Mouse (Mus musculus) cerebellum, adult (tissue): Measurements from ENCODE around the gene Ift81.

Source experiments
- ATAC-seq: cut with Nextera tagmentation; 2 replicates; pipeline ENCODE4 v1.9.2; 2017; ENCODE audit warnings: mild to moderate bottlenecking, moderate library complexity, mixed read lengths; ENCODE audit not compliant: insufficient number of reproducible peaks, low FRiP score, low TSS enrichment

The Ift81 gene

GRCm38 (mm10) chr5:122552638-122553037 is 61.7 kb downstream of the Ift81 start:
- ATAC-seq, result no peak

DNA sequence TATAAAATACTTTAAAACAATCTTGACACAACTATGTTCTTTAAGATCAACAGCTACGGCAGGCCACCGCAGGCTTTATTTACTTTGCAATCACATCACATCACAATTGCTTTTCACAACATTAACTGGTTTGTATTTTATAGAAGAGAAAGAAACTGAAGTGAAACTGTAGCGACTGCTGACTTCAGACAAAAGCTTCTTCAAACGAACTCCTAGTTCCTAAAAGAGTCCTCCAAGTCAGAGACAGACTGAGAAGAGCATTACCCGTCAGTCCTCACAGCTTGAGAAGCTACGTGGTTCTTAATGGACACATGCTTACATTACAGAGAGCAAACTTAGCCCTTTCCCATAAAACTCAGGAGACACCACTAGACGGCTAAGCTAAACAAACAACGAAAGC is 63.9 kb downstream of the Ift81 start:
- no peak for ATAC-seq

GRCm38 (mm10) chr5:122548671-122549070 is 65.6 kb downstream of the Ift81 start:
- ATAC-seq, result no peak

DNA sequence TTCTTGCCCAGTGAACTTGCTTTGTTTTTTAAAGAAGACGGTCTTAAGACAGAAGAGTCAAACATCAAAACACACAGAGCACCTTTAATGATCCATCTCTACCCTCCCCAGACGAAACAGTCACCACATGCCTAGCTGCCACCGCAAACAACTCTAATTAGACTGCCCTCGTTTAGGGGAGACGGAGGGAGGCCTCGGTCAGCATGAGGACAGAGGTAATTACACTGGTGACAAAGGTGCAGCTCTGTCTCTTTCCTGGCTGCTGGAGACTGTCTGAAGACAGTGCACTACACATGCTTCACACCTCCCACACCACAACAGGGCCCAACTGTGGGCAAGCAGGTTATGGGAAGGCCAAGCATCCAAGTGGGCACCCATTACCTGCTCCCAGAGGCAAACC is 66.5 kb downstream of the Ift81 start:
- ATAC-seq, result no peak

DNA sequence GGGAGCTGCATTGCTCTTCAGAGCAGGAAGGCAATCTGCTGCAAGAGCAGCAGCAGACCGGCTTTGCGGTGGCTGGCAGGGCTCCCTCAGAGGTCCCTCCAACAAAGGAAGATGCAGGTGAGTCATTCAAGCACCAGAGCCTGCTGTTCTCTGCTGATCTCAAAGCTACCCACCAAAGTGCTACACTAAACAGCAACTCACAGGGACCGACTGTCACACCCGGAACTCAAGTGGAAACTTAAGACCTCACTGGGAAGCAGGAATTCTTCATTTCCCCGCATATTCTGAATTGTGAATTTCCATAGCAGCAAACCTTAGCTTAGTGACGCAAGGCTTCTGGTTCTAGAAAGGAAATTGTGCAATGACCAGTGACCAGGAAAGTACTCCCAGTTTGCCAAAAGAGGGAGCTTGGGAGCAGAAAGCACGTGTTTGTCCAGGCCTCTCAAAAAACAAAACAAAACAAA is 67.0 kb downstream of the Ift81 start:
- ATAC-seq, result peak; percentile 56; the same call in 1 of the 2 replicates

DNA sequence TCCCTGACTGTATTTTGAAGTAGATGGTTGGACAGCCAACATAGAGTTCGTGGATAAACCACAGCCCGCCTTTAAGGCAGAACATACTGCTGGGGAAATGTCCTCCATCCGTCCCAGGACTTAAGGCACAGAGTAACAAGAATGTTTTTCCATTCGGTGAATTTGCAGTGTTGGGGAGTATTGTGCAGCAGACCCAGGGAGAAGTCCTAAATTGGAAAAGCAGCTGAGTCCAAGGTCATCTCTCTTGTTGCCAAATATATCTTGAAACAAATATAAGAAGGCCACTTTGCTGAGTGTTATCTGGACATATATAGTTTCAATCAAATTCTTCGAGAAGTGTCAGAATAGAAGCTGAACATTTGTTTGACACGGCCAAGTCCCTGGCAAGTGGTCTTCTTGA is 70.9 kb downstream of the Ift81 start:
- ATAC-seq, result no peak

DNA sequence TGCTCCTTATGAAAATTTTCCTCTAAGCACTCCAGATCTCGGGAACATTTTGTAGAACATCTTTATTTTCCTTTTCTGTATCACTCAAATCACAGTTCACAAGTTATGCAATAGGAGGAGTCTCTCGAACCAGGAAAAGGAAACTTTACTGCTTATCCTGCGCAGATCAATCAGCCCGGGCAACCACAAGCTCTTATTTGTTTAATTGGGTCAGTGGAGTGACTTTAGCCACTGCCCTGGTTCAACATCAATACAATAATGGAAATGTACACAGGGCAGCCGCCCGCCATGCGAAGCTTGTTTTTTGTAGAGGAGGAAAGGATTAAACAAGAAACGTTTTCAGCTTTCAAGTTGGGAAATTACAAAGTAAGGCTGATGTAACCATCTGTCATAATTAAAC is 72.4 kb downstream of the Ift81 start:
- ATAC-seq, result no peak

GRCm38 (mm10) chr5:122538077-122538476 is 76.2 kb downstream of the Ift81 start:
- no peak for ATAC-seq

- ATAC-seq, result no peak
Observed at GRCm38 (mm10) chr5:122537654-122538053, 76.7 kb downstream of the Ift81 start.

DNA sequence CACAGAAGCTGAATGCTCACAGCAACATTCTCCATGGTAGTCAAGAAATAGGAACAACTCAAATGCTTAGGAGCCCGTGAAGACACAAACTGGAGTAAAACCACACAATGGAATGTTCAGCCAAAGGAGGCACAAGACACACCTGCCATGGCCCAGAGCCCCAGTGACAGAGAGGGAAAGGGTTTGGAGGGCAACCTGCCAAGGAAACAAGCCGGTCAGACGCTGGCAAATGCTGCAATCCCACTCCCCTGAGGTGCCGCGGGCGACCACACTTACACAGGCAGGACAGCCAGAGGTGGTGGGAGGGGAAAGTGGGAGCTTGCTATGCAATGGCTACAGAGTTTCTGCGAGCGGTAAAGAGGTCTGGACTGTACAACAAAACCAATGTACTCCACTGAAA is 80.4 kb downstream of the Ift81 start:
- no peak for ATAC-seq

- ATAC-seq, result no peak
Observed at GRCm38 (mm10) chr5:122529913-122530604, 84.3 kb downstream of the Ift81 start.

GRCm38 (mm10) chr5:122529316-122529715 is 85.0 kb downstream of the Ift81 start:
- ATAC-seq, result no peak

DNA sequence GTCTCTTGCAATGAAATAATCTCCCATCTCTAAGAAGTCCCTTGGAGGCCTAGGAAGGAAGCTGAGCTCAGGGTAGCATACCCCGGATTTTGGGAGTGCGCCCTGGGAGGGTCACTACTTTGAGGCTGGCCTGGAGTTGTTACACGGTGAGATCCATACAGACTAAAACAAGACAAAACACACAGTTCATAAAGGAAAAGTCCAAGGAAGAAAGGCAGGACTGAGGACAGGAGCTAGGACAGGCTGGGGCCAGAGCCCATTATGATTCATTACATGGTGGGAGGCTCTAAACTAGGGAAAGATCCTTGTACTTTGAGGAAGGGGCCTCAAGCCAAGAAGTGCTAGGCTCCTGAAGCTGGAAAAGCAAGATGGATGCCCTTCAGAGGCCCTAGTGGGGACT is 85.7 kb downstream of the Ift81 start:
- no peak for ATAC-seq

GRCm38 (mm10) chr5:122527761-122528160 is 86.6 kb downstream of the Ift81 start:
- ATAC-seq, result no peak

DNA sequence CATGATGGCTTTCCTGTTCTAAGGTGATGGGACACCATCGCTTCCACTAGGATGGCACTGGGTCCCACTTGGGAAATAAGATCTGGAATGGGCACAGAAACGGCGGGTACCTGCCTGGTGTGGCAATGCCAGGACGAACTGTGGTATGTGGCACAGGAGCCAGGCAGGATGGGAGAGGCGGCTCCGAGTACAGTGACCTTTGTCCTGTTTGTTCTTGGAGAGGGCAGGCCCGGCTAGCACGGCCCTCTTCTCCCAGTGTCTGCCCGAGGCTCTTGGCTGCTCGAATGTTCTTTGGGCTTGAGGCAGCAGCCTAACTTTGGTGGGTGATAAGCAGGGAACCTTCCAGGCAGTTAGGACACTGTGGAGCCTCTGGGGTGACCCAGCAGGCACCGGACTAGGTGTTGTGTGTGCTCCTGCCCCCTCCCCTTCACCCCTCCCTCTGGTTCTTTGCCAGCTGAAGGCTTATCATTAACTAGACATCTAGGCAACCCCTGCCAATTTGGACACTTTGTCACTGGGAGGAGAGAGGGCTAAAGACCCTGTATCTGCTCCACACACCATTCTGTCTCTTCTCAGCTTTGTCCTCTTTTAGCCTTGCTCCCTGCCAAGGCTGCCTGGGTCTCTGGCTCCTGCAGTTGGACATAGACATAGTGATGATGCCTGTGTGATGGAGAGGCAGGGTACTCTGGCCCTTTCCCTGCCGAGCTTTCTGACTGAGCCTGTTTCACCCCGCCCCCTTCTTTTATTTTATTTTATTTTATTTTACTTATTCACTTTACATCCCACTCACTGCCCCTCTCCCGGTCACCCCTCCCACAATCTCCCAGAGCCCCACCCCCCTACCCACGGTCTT is 87.2 kb downstream of the Ift81 start:
- ATAC-seq, result no peak

- ATAC-seq, result no peak
Observed at GRCm38 (mm10) chr5:122526405-122526804, 87.9 kb downstream of the Ift81 start.

DNA sequence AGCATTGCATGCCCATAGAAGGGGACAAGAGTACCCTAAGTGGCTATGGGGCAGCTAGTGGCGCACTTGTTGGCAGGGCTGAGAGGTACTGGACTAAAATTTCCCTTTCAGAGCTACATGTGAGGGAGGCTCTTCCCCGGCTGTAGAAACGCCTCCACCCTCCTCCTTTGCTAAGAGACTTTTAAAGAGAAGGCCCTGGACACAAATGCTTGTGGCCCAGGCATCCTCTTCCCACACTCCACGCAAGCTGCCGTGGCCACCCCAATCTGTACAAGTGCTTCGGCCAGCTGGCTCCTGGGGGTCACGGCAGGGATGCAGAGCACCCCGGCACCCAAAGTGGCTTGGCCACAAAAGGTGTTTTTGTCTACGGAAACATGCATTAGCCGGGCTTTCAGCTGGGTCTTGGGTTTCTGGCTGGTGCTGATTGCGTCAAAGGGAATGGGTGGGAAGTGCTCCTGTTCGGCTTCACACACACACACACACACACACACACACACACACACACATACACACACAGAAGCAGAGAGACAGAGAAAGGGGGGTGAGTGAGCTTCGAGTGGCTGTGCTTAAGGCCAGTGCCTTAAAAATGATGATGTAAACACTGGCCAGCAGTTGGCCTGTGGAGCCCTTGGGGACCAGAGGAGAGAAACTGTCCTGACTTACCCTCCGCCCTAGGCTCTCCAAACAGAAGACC is 88.9 kb downstream of the Ift81 start:
- no peak for ATAC-seq

- no peak for ATAC-seq
Observed at GRCm38 (mm10) chr5:122524854-122525237, 89.5 kb downstream of the Ift81 start.

- ATAC-seq, result no peak
Observed at GRCm38 (mm10) chr5:122524244-122524643, 90.1 kb downstream of the Ift81 start.

GRCm38 (mm10) chr5:122521130-122521473 is 93.2 kb downstream of the Ift81 start:
- ATAC-seq, result no peak
